Mouse (Mus musculus) heart, embryonic 10.5 days (tissue): ENCODE data around the gene 6330403K07Rik. TPM values are rescaled to one million over a fixed set of nuclear protein-coding genes. Genes with fewer than 3 reads are reported as not detected.

Experiments used
- DNase-seq: peaks from one replicate; pipeline ENCODE4 v3.0.0-alpha.2; 2017; ENCODE audit warnings: low spot score
- H3K27ac ChIP-seq: fragments of 300-500 bp; sonication (generic); 2 replicates; pipeline ENCODE4 v1.5.1; 2016; ENCODE audit warnings: mild to moderate bottlenecking
- H3K27me3 ChIP-seq: fragments of 300-500 bp; sonication (generic); 2 replicates; pipeline ENCODE4 v1.6.1; 2016; ENCODE audit warnings: mild to moderate bottlenecking; ENCODE audit not compliant: poor library complexity, insufficient read depth, severe bottlenecking
- H3K36me3 ChIP-seq: fragments of 300-500 bp; sonication (generic); 2 replicates; pipeline ENCODE4 v1.6.1; 2016; ENCODE audit warnings: mild to moderate bottlenecking, moderate library complexity
- H3K4me1 ChIP-seq: fragments of 300-500 bp; sonication (generic); 2 replicates; pipeline ENCODE4 v1.6.1; 2016; ENCODE audit warnings: mild to moderate bottlenecking
- H3K4me3 ChIP-seq: fragments of 300-500 bp; sonication (generic); 2 replicates; pipeline ENCODE4 v1.5.1; 2016; ENCODE audit warnings: mild to moderate bottlenecking, moderate library complexity
- H3K9me3 ChIP-seq: fragments of 300-500 bp; sonication (generic); 2 replicates; pipeline ENCODE4 v1.6.1; 2016; ENCODE audit warnings: mild to moderate bottlenecking, moderate library complexity
- WGBS: fragments of 180-500 bp; shearing (Covaris S2); methylation state at CpG from one replicate; pipeline ENCODE4 v1.1.7; 2016; 5-methylcytosine and 5-hydroxymethylcytosine counted together
- polyA plus RNA-seq: library from polyadenylated mRNA; unstranded; fragments of >200 nt; fragmentation: Nextera tagmentation; extraction: Ambion mirVana; gene quantifications from 2 replicates; pipeline ENCODE4 v1.2.1, GENCODE M21; 2016

The 6330403K07Rik gene
- 30.8 and 73.4 TPM in 2 replicates for polyA plus RNA-seq

GRCm38 (mm10) chr11:71033163-71033761 is at the start of gene 6330403K07Rik:
Gene 6330403K07Rik (minus strand): TSS chr11:71033513.
- H3K27ac ChIP-seq, result peak within 1 kb of the TSS; percentile 81

GRCm38 (mm10) chr11:71076342-71076741 is 43.0 kb upstream of the 6330403K07Rik start:
- Histone ChIP-seq H3K27me3 (no peaks in the 10 kb centered on the region), H3K9me3 (peaks cover 4% of the 10 kb centered on the region; the same call in 1 of the 2 replicates), H3K4me3 (no peak overlapping the region), H3K4me1 (no peaks in the 10 kb centered on the region), H3K27ac (no peak overlapping the region), H3K36me3 (no peaks in the 10 kb centered on the region)
- 71% methylated on average over 1 of the region's 1 CpGs for WGBS
- no peak for DNase-seq

More at GRCm38 (mm10) chr11:71033163-71033761, at the start of gene 6330403K07Rik:
- 0% methylated on average over 29 of the region's 31 CpGs for whole genome bisulfite sequencing
- H3K9me3 ChIP-seq, result no peaks in the 10 kb centered on the region
- H3K27me3 ChIP-seq, result no peaks in the 10 kb centered on the region
- H3K4me3 ChIP-seq, result peak within 1 kb of the TSS; percentile 71
- H3K4me1 ChIP-seq, result peaks cover 21% of the 10 kb centered on the region
- peak; percentile 92 for DNase-seq
- peaks cover 1% of the 10 kb centered on the region; the same call in 1 of the 2 replicates for H3K36me3 ChIP-seq

- Histone ChIP-seq H3K9me3 (no peaks in the 10 kb centered on the region), H3K4me1 (no peaks in the 10 kb centered on the region), H3K27ac (no peak overlapping the region), H3K4me3 (no peak overlapping the region), H3K27me3 (no peaks in the 10 kb centered on the region), H3K36me3 (no peaks in the 10 kb centered on the region)
- peak; percentile 24 for DNase-seq
- 3% methylated on average over 1 of the region's 1 CpGs for WGBS
Measured at GRCm38 (mm10) chr11:71052554-71052953, 19.2 kb upstream of the 6330403K07Rik start.

GRCm38 (mm10) chr11:71039526-71040298 is 6.4 kb upstream of the 6330403K07Rik start:
- DNase-seq, result peak; percentile 38
- WGBS, result 96% methylated on average over 5 of the region's 5 CpGs
- no peak overlapping the region for H3K27ac ChIP-seq
- no peaks in the 10 kb centered on the region for H3K36me3 ChIP-seq
- no peak overlapping the region for H3K4me3 ChIP-seq
- H3K27me3 ChIP-seq, result no peaks in the 10 kb centered on the region
- no peaks in the 10 kb centered on the region for H3K9me3 ChIP-seq
- H3K4me1 ChIP-seq, result no peaks in the 10 kb centered on the region

GRCm38 (mm10) chr11:71032491-71033162 is 686 bp downstream of the 6330403K07Rik start:
- DNase-seq, result peak; percentile 75
- WGBS, result 11% methylated on average over 26 of the region's 26 CpGs
- Histone ChIP-seq H3K4me1 (peaks cover 21% of the 10 kb centered on the region), H3K9me3 (no peaks in the 10 kb centered on the region), H3K36me3 (peaks cover 8% of the 10 kb centered on the region), H3K27ac (peak overlapping the region; percentile 81), H3K4me3 (peak overlapping the region; percentile 71), H3K27me3 (no peaks in the 10 kb centered on the region)

GRCm38 (mm10) chr11:71032070-71032469 is 1.2 kb downstream of the 6330403K07Rik start:
- H3K27ac ChIP-seq, result peak overlapping the region; percentile 81; the same call in 1 of the 2 replicates
- DNase-seq, result no peak
- H3K4me3 ChIP-seq, result peak overlapping the region; percentile 71
- WGBS, result 74% methylated on average over 7 of the region's 7 CpGs
- H3K36me3 ChIP-seq, result peaks cover 13% of the 10 kb centered on the region
- H3K4me1 ChIP-seq, result peaks cover 21% of the 10 kb centered on the region
- H3K27me3 ChIP-seq, result no peaks in the 10 kb centered on the region
- no peaks in the 10 kb centered on the region for H3K9me3 ChIP-seq

GRCm38 (mm10) chr11:71029403-71030118 is 3.8 kb downstream of the 6330403K07Rik start:
- DNase-seq, result no peak
- peaks cover 21% of the 10 kb centered on the region for H3K4me1 ChIP-seq
- H3K27ac ChIP-seq, result no peak overlapping the region
- H3K27me3 ChIP-seq, result no peaks in the 10 kb centered on the region
- WGBS, result 76% methylated on average over 3 of the region's 3 CpGs
- H3K4me3 ChIP-seq, result no peak overlapping the region
- H3K36me3 ChIP-seq, result peaks cover 38% of the 10 kb centered on the region
- no peaks in the 10 kb centered on the region for H3K9me3 ChIP-seq

- WGBS, result 82% methylated on average over 3 of the region's 3 CpGs
- no peak overlapping the region for H3K4me3 ChIP-seq
- peaks cover 11% of the 10 kb centered on the region for H3K4me1 ChIP-seq
- H3K9me3 ChIP-seq, result no peaks in the 10 kb centered on the region
- H3K27me3 ChIP-seq, result no peaks in the 10 kb centered on the region
- no peak overlapping the region for H3K27ac ChIP-seq
- no peak for DNase-seq
- H3K36me3 ChIP-seq, result peaks cover 46% of the 10 kb centered on the region
Measured at GRCm38 (mm10) chr11:71028280-71028679, 5.0 kb downstream of the 6330403K07Rik start.

GRCm38 (mm10) chr11:71019201-71020068 is 13.9 kb downstream of the 6330403K07Rik start, which contains the start of the genes Mis12 and Derl2:
Gene Mis12 (plus strand): TSS chr11:71019611.
Gene Derl2 (minus strand): TSS chr11:71019841.
- Histone ChIP-seq H3K36me3 (peaks cover 21% of the 10 kb centered on the region), H3K27me3 (no peaks in the 10 kb centered on the region), H3K27ac (peak within 1 kb of the TSS; percentile 97), H3K9me3 (no peaks in the 10 kb centered on the region), H3K4me1 (peaks cover 21% of the 10 kb centered on the region), H3K4me3 (peak within 1 kb of the TSS; percentile 95)
- WGBS, result under 1% methylated on average over 71 of the region's 71 CpGs
- DNase-seq, result peak; percentile 100

- DNase-seq, result no peak
- H3K4me3 ChIP-seq, result peak overlapping the region; percentile 95
- peak overlapping the region; percentile 97 for H3K27ac ChIP-seq
Measured at GRCm38 (mm10) chr11:71018416-71019200, 14.7 kb downstream of the 6330403K07Rik start.

GRCm38 (mm10) chr11:71017051-71017450 is 16.3 kb downstream of the 6330403K07Rik start:
- 87% methylated on average over 1 of the region's 1 CpGs for WGBS
- no peaks in the 10 kb centered on the region for H3K9me3 ChIP-seq
- peaks cover 21% of the 10 kb centered on the region for H3K4me1 ChIP-seq
- H3K27ac ChIP-seq, result no peak overlapping the region
- no peak overlapping the region for H3K4me3 ChIP-seq
- H3K36me3 ChIP-seq, result peaks cover 21% of the 10 kb centered on the region
- DNase-seq, result no peak
- no peaks in the 10 kb centered on the region for H3K27me3 ChIP-seq

More at GRCm38 (mm10) chr11:71018416-71019200, 14.7 kb downstream of the 6330403K07Rik start:
- peaks cover 21% of the 10 kb centered on the region for H3K36me3 ChIP-seq
- 5% methylated on average over 28 of the region's 28 CpGs for WGBS
- peaks cover 21% of the 10 kb centered on the region for H3K4me1 ChIP-seq
- no peaks in the 10 kb centered on the region for H3K9me3 ChIP-seq
- H3K27me3 ChIP-seq, result no peaks in the 10 kb centered on the region
